Mouse (Mus musculus) forebrain, embryonic 16.5 days (tissue): ENCODE data around the gene Ccdc144b. TPM values are rescaled to one million over a fixed set of nuclear protein-coding genes. Genes with fewer than 3 reads are reported as not detected.

ENCODE experiments used
- ATAC-seq: fragments of 200-750 bp; cut with Nextera tagmentation; 2 replicates; pipeline ENCODE4 v1.8.0; 2017; ENCODE audit warnings: mild to moderate bottlenecking, moderate library complexity
- H3K27ac ChIP-seq: fragments of 300-500 bp; sonication (generic); 2 replicates; pipeline ENCODE4 v1.5.1; 2014; ENCODE audit warnings: low read length, control low read depth
- H3K27me3 ChIP-seq: fragments of 300-500 bp; sonication (generic); replicated peaks from 2 replicates; pipeline ENCODE4 v1.6.1; 2014; ENCODE audit warnings: low read length; ENCODE audit not compliant: control insufficient read depth, insufficient read depth
- H3K36me3 ChIP-seq: fragments of 300-500 bp; sonication (generic); 2 replicates; pipeline ENCODE4 v1.6.1; 2014; ENCODE audit not compliant: control insufficient read depth, insufficient read depth
- H3K4me1 ChIP-seq: fragments of 300-500 bp; sonication (generic); replicated peaks from 2 replicates; pipeline ENCODE4 v1.6.1; 2014; ENCODE audit warnings: low read length; ENCODE audit not compliant: control insufficient read depth, insufficient read depth
- H3K4me2 ChIP-seq: fragments of 300-500 bp; sonication (generic); 2 replicates; pipeline ENCODE4 v1.6.1; 2014; ENCODE audit warnings: mild to moderate bottlenecking, low read length, control low read depth
- H3K4me3 ChIP-seq: fragments of 300-500 bp; sonication (generic); replicated peaks from 2 replicates; pipeline ENCODE4 v1.5.1; 2014; ENCODE audit warnings: mild to moderate bottlenecking, low read length, control low read depth
- H3K9ac ChIP-seq: fragments of 300-500 bp; sonication (generic); replicated peaks from 2 replicates; pipeline ENCODE4 v1.6.1; 2014; ENCODE audit warnings: low read depth, low read length, control low read depth
- H3K9me3 ChIP-seq: fragments of 300-500 bp; sonication (generic); 2 replicates; pipeline ENCODE4 v1.6.1; 2016; ENCODE audit warnings: low read length; ENCODE audit not compliant: control insufficient read depth
- WGBS: fragments of 180-500 bp; shearing (Covaris S2); extraction: QIAGEN DNeasy Blood & Tissue Kit; methylation state at CpG from one replicate; pipeline ENCODE4 v1.1.7; 2014; 5-methylcytosine and 5-hydroxymethylcytosine counted together
- polyA plus RNA-seq: library from polyadenylated mRNA; unstranded; fragments of >200 nt; fragmentation: Nextera tagmentation; extraction: Ambion mirVana; gene quantifications from 2 replicates; pipeline ENCODE4 v1.2.1, GENCODE M21; 2015

Ccdc144b gene
- polyA plus RNA-seq, 1 experiment from 2014 or later, result not detected

GRCm38 (mm10) chr3:35967366-35967921, 85.9 kb downstream of the Ccdc144b start:
- Histone ChIP-seq H3K36me3 (peaks cover 20% of the 10 kb centered on the region), H3K4me2 (no peak overlapping the region), H3K9ac (no peak overlapping the region), H3K4me1 (no peaks in the 10 kb centered on the region), H3K27me3 (no peaks in the 10 kb centered on the region), H3K9me3 (no peaks in the 10 kb centered on the region), H3K27ac (no peak overlapping the region), H3K4me3 (no peak overlapping the region)
- ATAC-seq, result no peak
- 95% methylated on average over 8 of the region's 8 CpGs for WGBS

DNA sequence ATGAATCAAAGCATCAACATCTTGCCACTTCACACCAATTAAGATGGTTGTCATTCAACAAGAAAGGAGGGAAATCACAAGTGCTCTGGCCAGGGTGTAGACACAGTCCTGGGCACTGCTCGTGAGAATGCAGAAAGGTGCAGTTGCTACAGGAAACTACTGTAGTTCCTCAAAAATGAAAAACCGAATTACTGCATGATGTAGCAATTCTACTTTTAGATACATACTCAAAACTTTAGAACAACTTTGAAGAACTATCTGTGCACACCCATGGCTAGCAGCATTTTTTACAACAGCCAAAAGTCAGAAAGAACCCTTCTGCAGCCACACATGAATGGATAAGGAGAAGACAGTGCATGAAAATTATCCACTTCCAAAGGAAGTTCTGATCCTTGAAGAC, 86.9 kb downstream of the Ccdc144b start:
- no peaks in the 10 kb centered on the region for H3K4me1 ChIP-seq
- H3K27me3 ChIP-seq, result no peaks in the 10 kb centered on the region
- no peaks in the 10 kb centered on the region for H3K9me3 ChIP-seq
- H3K27ac ChIP-seq, result no peak overlapping the region
- no peak overlapping the region for H3K9ac ChIP-seq
- no peak overlapping the region for H3K4me2 ChIP-seq
- no peak for ATAC-seq
- 88% methylated on average over 2 of the region's 2 CpGs for WGBS
- no peak overlapping the region for H3K4me3 ChIP-seq
- peaks cover 17% of the 10 kb centered on the region for H3K36me3 ChIP-seq

GRCm38 (mm10) chr3:35964928-35965327, 88.4 kb downstream of the Ccdc144b start:
- Histone ChIP-seq H3K27me3 (no peaks in the 10 kb centered on the region), H3K4me1 (no peaks in the 10 kb centered on the region), H3K9me3 (no peaks in the 10 kb centered on the region), H3K27ac (no peak overlapping the region), H3K4me3 (no peak overlapping the region), H3K4me2 (no peak overlapping the region), H3K36me3 (peaks cover 22% of the 10 kb centered on the region), H3K9ac (no peak overlapping the region)
- 92% methylated on average over 4 of the region's 4 CpGs for WGBS
- ATAC-seq, result no peak

DNA sequence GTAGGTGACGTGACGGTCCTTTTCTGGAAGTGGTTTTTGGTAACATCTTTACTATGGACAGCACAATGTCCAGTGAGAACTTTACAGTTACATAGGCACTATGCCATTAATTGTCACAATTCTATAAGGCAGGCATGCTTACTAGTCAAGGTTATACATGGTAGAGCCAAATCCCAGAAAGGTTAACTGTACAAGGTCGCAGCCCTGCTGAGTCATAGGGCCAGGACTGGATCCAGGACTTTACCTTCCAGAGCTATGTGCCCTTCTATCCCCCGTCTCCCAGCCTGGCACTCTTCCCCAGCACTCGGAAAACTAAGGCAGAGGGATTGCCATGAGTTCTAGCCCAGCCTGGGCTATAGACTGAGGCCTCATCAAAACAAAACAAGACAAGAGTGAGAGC, 89.4 kb downstream of the Ccdc144b start:
- ATAC-seq, result no peak
- H3K27ac ChIP-seq, result no peak overlapping the region
- no peak overlapping the region for H3K9ac ChIP-seq
- no peaks in the 10 kb centered on the region for H3K27me3 ChIP-seq
- peaks cover 22% of the 10 kb centered on the region for H3K36me3 ChIP-seq
- H3K9me3 ChIP-seq, result no peaks in the 10 kb centered on the region
- no peak overlapping the region for H3K4me2 ChIP-seq
- no peaks in the 10 kb centered on the region for H3K4me1 ChIP-seq
- H3K4me3 ChIP-seq, result no peak overlapping the region
- WGBS, result 92% methylated on average over 5 of the region's 5 CpGs

GRCm38 (mm10) chr3:35963401-35963800, 89.9 kb downstream of the Ccdc144b start:
- WGBS, result 93% methylated on average over 4 of the region's 4 CpGs
- no peaks in the 10 kb centered on the region for H3K27me3 ChIP-seq
- H3K36me3 ChIP-seq, result peaks cover 22% of the 10 kb centered on the region

DNA sequence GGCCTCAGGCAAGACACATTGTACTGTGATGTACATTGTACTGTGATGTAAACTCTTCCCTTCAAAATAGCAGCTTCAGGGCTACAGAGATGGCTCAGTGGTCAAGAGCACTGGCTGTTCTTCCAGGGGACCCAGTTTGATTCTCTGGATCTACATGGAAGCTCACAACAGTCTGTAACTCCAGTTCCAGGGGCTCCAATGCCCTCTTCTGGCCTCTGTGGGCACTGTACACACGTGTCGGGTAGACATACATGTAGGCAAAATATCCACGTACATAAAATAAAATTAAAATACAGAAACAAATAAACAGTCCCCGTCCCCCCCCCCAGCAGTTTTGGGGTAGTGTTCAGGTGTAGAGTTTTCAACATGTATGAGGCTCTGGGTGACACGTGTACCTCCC, 90.4 kb downstream of the Ccdc144b start:
- Histone ChIP-seq H3K4me2 (no peak overlapping the region), H3K4me1 (no peaks in the 10 kb centered on the region), H3K27me3 (no peaks in the 10 kb centered on the region), H3K9ac (no peak overlapping the region), H3K9me3 (no peaks in the 10 kb centered on the region), H3K36me3 (peaks cover 22% of the 10 kb centered on the region), H3K4me3 (no peak overlapping the region), H3K27ac (no peak overlapping the region)
- WGBS, result 96% methylated on average over 5 of the region's 5 CpGs
- ATAC-seq, result no peak

More at GRCm38 (mm10) chr3:35963401-35963800, 89.9 kb downstream of the Ccdc144b start:
- H3K4me1 ChIP-seq, result no peaks in the 10 kb centered on the region
- H3K4me2 ChIP-seq, result no peak overlapping the region
- H3K9ac ChIP-seq, result no peak overlapping the region
- no peak for ATAC-seq
- no peaks in the 10 kb centered on the region for H3K9me3 ChIP-seq
- H3K27ac ChIP-seq, result no peak overlapping the region
- H3K4me3 ChIP-seq, result no peak overlapping the region

Other genes with a start within 250 kb of the Ccdc144b start
- gene Dcun1d1, start 116.1 kb downstream of the Ccdc144b start, polyA plus RNA-seq, result 121 and 131 TPM in 2 replicates
- gene Mccc1, start 52.9 kb downstream of the Ccdc144b start, polyA plus RNA-seq, result 29.8 and 34.9 TPM in 2 replicates
- 103 and 106 TPM in 2 replicates for gene Acad9, start 12.4 kb upstream of the Ccdc144b start, polyA plus RNA-seq
- 14.8 and 15.1 TPM in 2 replicates for gene D3Ertd254e, start 97.5 kb upstream of the Ccdc144b start, polyA plus RNA-seq
- gene Qrfpr, start 168.8 kb upstream of the Ccdc144b start, polyA plus RNA-seq, result 1.7 and 2.2 TPM in 2 replicates